Mouse (Mus musculus) embryonic facial prominence, embryonic 15.5 days (tissue): ENCODE measurements at regions not wholly inside any gene's neighbourhood (a gene's known extent, or its start where the extent isn't known, plus 50 kb on each side); places are given as distances from the start of the nearest gene placed in this dataset.

Source experiments
- ATAC-seq: fragments of 200-750 bp; cut with Nextera tagmentation; 2 replicates; pipeline ENCODE4 v1.8.0; 2017; ENCODE audit warnings: low read depth, moderate TSS enrichment; ENCODE audit not compliant: insufficient number of reproducible peaks, low FRiP score, low TSS enrichment
- H3K27ac ChIP-seq: fragments of 300-500 bp; sonication (generic); replicated peaks from 2 replicates; pipeline ENCODE4 v1.5.1; 2015; ENCODE audit warnings: mild to moderate bottlenecking, inconsistent platforms
- H3K27me3 ChIP-seq: fragments of 300-500 bp; sonication (generic); 2 replicates; pipeline ENCODE4 v1.6.1; 2015; ENCODE audit warnings: inconsistent platforms
- H3K36me3 ChIP-seq: fragments of 300-500 bp; sonication (generic); 2 replicates; pipeline ENCODE4 v1.6.1; 2015; ENCODE audit warnings: mild to moderate bottlenecking, inconsistent platforms
- H3K4me1 ChIP-seq: fragments of 300-500 bp; sonication (generic); 2 replicates; pipeline ENCODE4 v1.6.1; 2015; ENCODE audit warnings: inconsistent platforms
- H3K4me2 ChIP-seq: fragments of 300-500 bp; sonication (generic); replicated peaks from 2 replicates; pipeline ENCODE4 v1.6.1; 2015; ENCODE audit warnings: mild to moderate bottlenecking, inconsistent platforms
- H3K4me3 ChIP-seq: fragments of 300-500 bp; sonication (generic); replicated peaks from 2 replicates; pipeline ENCODE4 v1.5.1; 2015; ENCODE audit warnings: mild to moderate bottlenecking, inconsistent platforms
- H3K9ac ChIP-seq: fragments of 300-500 bp; sonication (generic); 2 replicates; pipeline ENCODE4 v1.6.1; 2015; ENCODE audit warnings: inconsistent platforms
- H3K9me3 ChIP-seq: fragments of 300-500 bp; sonication (generic); replicated peaks from 2 replicates; pipeline ENCODE4 v1.6.1; 2016; ENCODE audit warnings: inconsistent platforms
- WGBS: fragments of 180-500 bp; shearing (Covaris S2); methylation state at CpG from one replicate; pipeline ENCODE4 v1.1.7; 2015; 5-methylcytosine and 5-hydroxymethylcytosine counted together

GRCm38 (mm10) chr8:115544067-115544466, 163.5 kb downstream of the Maf start:
- Histone ChIP-seq H3K4me3 (no peak overlapping the region), H3K9ac (no peak overlapping the region), H3K9me3 (no peaks in the 10 kb centered on the region), H3K4me2 (no peak overlapping the region), H3K27me3 (no peaks in the 10 kb centered on the region), H3K27ac (no peak overlapping the region), H3K36me3 (no peaks in the 10 kb centered on the region), H3K4me1 (0 out of 2 replicates have a peak, but pooled peaks cover 5% of the 10 kb centered on the region)
- WGBS = 34% methylated on average over 6 of the region's 6 CpGs
- no peak for ATAC-seq

GRCm38 (mm10) chr8:115542935-115543334, 164.7 kb downstream of the Maf start:
- Histone ChIP-seq H3K27ac (no peak overlapping the region), H3K9ac (no peak overlapping the region), H3K4me2 (no peak overlapping the region), H3K36me3 (no peaks in the 10 kb centered on the region), H3K4me3 (no peak overlapping the region), H3K9me3 (no peaks in the 10 kb centered on the region), H3K4me1 (0 out of 2 replicates have a peak, but pooled peaks cover 5% of the 10 kb centered on the region), H3K27me3 (no peaks in the 10 kb centered on the region)
- ATAC-seq = no peak
- WGBS = 91% methylated on average over 3 of the region's 3 CpGs

GRCm38 (mm10) chr8:115539600-115539999, 168.0 kb downstream of the Maf start:
- ATAC-seq = no peak
- H3K27ac ChIP-seq = no peak overlapping the region
- no peaks in the 10 kb centered on the region for H3K27me3 ChIP-seq
- 76% methylated on average over 9 of the region's 9 CpGs for WGBS
- H3K9ac ChIP-seq = no peak overlapping the region
- no peaks in the 10 kb centered on the region for H3K36me3 ChIP-seq
- H3K9me3 ChIP-seq = no peaks in the 10 kb centered on the region
- peaks cover 13% of the 10 kb centered on the region; the same call in 1 of the 2 replicates for H3K4me1 ChIP-seq
- H3K4me2 ChIP-seq = no peak overlapping the region
- no peak overlapping the region for H3K4me3 ChIP-seq

- Histone ChIP-seq H3K27ac (no peak overlapping the region), H3K4me2 (no peak overlapping the region), H3K27me3 (no peaks in the 10 kb centered on the region), H3K36me3 (no peaks in the 10 kb centered on the region), H3K9me3 (no peaks in the 10 kb centered on the region), H3K9ac (no peak overlapping the region), H3K4me3 (no peak overlapping the region), H3K4me1 (peaks cover 8% of the 10 kb centered on the region; the same call in 1 of the 2 replicates)
- WGBS = 78% methylated on average over 4 of the region's 4 CpGs
- ATAC-seq = no peak
Measured at GRCm38 (mm10) chr8:115538236-115538635, 169.4 kb downstream of the Maf start.

- no peak for ATAC-seq
- Histone ChIP-seq H3K4me1 (peaks cover 8% of the 10 kb centered on the region; the same call in 1 of the 2 replicates), H3K9ac (no peak overlapping the region), H3K27ac (no peak overlapping the region), H3K9me3 (no peaks in the 10 kb centered on the region), H3K4me2 (no peak overlapping the region), H3K27me3 (no peaks in the 10 kb centered on the region), H3K36me3 (no peaks in the 10 kb centered on the region), H3K4me3 (no peak overlapping the region)
- 57% methylated on average over 5 of the region's 5 CpGs for WGBS
Measured at GRCm38 (mm10) chr8:115537761-115538160, 169.8 kb downstream of the Maf start.

GRCm38 (mm10) chr8:115536554-115537346, 170.8 kb downstream of the Maf start:
- Histone ChIP-seq H3K27ac (no peak overlapping the region), H3K4me2 (no peak overlapping the region), H3K27me3 (no peaks in the 10 kb centered on the region), H3K9ac (no peak overlapping the region), H3K9me3 (no peaks in the 10 kb centered on the region), H3K4me1 (peaks cover 8% of the 10 kb centered on the region; the same call in 1 of the 2 replicates), H3K36me3 (no peaks in the 10 kb centered on the region), H3K4me3 (no peak overlapping the region)
- WGBS = 48% methylated on average over 19 of the region's 19 CpGs
- ATAC-seq = no peak

GRCm38 (mm10) chr8:115536001-115536400, 171.6 kb downstream of the Maf start:
- Histone ChIP-seq H3K4me2 (no peak overlapping the region), H3K27me3 (no peaks in the 10 kb centered on the region), H3K4me1 (peaks cover 8% of the 10 kb centered on the region; the same call in 1 of the 2 replicates), H3K4me3 (no peak overlapping the region), H3K9me3 (no peaks in the 10 kb centered on the region), H3K36me3 (no peaks in the 10 kb centered on the region), H3K9ac (no peak overlapping the region), H3K27ac (no peak overlapping the region)
- 74% methylated on average over 8 of the region's 8 CpGs for WGBS
- ATAC-seq = no peak

DNA sequence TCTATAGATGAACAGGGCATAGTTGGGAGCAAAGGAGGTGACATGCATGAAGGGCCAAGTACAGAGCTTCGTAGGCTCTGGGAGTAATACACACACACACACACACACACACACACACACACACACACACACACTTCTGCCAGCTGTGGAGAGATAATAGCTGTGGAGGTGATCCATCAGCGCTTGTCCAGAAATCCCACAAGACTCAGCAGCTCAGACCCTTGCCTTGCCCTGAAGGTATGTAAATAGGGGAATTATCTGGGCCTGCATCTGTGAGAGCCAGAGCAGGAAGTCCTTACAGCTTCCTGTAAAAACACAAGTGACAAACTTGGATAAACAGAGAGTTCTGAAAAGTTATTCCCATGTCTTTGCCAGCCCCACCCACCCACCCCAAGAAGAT, 173.6 kb downstream of the Maf start:
- 33% methylated on average over 2 of the region's 2 CpGs for WGBS
- no peaks in the 10 kb centered on the region for H3K27me3 ChIP-seq
- no peaks in the 10 kb centered on the region for H3K9me3 ChIP-seq
- no peaks in the 10 kb centered on the region for H3K36me3 ChIP-seq
- H3K9ac ChIP-seq = no peak overlapping the region
- H3K4me2 ChIP-seq = no peak overlapping the region
- H3K27ac ChIP-seq = no peak overlapping the region
- no peak overlapping the region for H3K4me3 ChIP-seq
- ATAC-seq = no peak
- peaks cover 8% of the 10 kb centered on the region; the same call in 1 of the 2 replicates for H3K4me1 ChIP-seq

GRCm38 (mm10) chr8:115531343-115531742, 176.3 kb downstream of the Maf start:
- no peak overlapping the region for H3K4me2 ChIP-seq
- 57% methylated on average over 6 of the region's 6 CpGs for WGBS
- no peaks in the 10 kb centered on the region for H3K4me1 ChIP-seq
- H3K9me3 ChIP-seq = no peaks in the 10 kb centered on the region
- no peak for ATAC-seq
- H3K4me3 ChIP-seq = no peak overlapping the region
- H3K27me3 ChIP-seq = no peaks in the 10 kb centered on the region
- no peak overlapping the region for H3K27ac ChIP-seq
- no peaks in the 10 kb centered on the region for H3K36me3 ChIP-seq
- no peak overlapping the region for H3K9ac ChIP-seq

GRCm38 (mm10) chr8:115529568-115530342, 177.8 kb downstream of the Maf start:
- Histone ChIP-seq H3K36me3 (no peaks in the 10 kb centered on the region), H3K9ac (no peak overlapping the region), H3K4me3 (no peak overlapping the region), H3K4me1 (peaks cover 2% of the 10 kb centered on the region; the same call in 1 of the 2 replicates), H3K27ac (no peak overlapping the region), H3K27me3 (no peaks in the 10 kb centered on the region), H3K4me2 (no peak overlapping the region; the same call in 1 of the 2 replicates), H3K9me3 (no peaks in the 10 kb centered on the region)
- ATAC-seq = no peak
- WGBS = 28% methylated on average over 14 of the region's 14 CpGs

DNA sequence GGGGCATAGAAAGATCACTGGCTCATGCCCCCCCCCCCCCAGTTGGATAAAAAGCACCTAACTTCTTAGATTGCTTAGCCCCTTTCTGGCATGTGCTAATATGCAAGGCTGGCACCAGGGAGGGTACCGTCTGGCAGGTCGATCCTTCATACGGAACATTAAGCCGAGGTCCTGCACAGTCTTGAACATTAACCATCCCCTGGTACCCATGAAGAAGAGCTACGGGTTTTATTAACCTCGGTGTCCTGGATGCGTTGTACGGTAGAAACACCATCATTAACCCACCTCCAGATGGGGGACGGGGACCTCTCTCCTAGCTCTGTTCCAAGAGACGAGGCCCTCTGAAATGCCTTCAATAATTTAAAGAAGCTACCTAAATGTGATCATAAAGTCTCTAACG, 178.7 kb downstream of the Maf start:
- H3K4me2 ChIP-seq = no peak overlapping the region
- no peaks in the 10 kb centered on the region for H3K27me3 ChIP-seq
- no peak overlapping the region for H3K4me3 ChIP-seq
- no peaks in the 10 kb centered on the region for H3K9me3 ChIP-seq
- peaks cover 4% of the 10 kb centered on the region; the same call in 1 of the 2 replicates for H3K4me1 ChIP-seq
- no peak overlapping the region for H3K27ac ChIP-seq
- no peak overlapping the region for H3K9ac ChIP-seq
- no peak for ATAC-seq
- H3K36me3 ChIP-seq = no peaks in the 10 kb centered on the region
- 93% methylated on average over 11 of the region's 11 CpGs for WGBS
